Mouse (Mus musculus) layer of hippocampus, adult 18-20 months (tissue): Measurements from ENCODE around the gene Ubxn7. TPM values are rescaled to one million over a fixed set of nuclear protein-coding genes. Genes with fewer than 3 reads are reported as not detected.

Experiments
- DNase-seq, 2 experiments: peaks; one replicate each; pipeline ENCODE4 v3.0.0; 2022; ENCODE audit warnings: low spot score in 2 of 2
- total RNA-seq, 2 experiments: library from RNA; stranded (reverse); gene quantifications; 2 replicates each; pipeline ENCODE4 v1.2.3; 2021

The Ubxn7 gene
- total RNA-seq, 2 experiments from 2014 or later = 46.4 to 52.4 TPM

DNA sequence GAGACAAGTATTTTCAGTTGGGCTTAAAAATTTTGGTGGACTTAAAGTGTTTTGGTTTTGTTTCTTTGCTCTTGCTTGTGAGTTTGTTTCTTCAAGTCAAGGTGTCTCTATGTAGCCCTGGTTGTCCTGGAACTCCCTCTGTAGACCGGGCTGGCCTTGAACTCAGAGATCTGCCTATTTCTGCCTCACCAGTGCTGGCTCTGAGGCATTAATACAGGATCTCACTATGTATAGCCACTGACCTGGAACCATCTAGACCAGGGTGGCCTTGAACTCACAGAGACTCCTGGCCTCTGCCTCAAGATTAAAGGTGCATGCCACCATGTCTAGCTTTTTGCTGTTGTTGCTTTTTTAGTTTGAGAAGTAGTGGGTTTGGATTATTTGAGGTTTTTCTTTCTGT, 99.9 kb downstream of the Ubxn7 start:
- DNase-seq = no peak

DNA sequence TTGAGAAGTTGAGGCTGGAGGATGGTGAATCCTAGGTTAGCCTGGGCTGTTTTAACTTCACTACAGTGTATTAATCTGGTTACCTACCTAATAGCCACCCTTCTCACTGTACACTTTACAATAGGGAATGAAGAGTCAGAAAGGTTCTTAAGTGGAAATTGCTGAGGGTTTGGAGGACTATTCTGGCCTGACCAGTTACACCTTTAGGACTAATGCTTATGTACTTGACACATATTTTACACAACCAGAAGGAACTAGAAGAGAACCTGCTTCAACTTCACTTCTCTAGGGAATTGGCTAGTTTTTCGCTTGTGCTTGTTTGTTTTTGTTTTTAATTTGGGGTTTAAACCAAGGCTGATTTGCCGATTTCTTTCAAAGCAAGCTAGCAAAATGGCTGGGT, 101.1 kb downstream of the Ubxn7 start:
- DNase-seq = no peak

DNA sequence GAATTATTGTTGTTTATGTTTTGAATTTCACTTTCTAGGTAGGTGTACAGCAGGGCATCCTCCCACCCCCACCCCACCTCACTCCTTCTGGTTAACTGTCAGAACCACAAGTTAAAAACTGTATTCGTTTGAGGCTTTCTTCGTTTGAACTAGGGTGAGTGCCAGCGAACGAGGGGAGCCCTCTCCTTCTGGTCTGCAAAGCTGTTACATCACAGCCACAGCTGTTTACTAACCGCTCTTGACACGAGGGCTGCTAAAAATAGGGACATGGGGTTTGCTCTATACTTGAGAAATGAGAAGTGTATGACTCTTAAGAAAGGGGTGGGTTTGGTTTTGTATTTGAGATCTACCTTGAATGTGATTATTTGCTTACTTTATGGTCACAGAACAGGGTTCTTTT, 102.0 kb downstream of the Ubxn7 start:
- no peak for DNase-seq

DNA sequence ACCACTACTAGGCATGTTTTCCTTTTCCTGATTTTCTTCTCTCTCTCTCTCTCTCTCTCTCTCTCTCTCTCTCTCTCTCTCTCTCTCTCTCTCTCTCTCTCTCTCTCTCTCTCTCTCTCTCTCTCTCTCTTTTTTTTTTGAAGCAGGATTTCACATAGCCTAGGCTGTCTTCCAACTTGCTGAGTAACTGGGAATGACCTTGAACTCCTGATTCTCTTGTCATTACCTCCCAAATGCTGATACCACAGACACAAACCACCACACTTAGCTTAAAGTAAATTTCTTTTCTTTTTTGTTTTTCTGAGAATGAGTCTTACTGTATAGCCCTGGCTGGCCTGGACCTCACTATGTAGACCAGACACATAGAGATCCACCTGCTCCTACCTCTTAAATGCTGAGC, 102.6 kb downstream of the Ubxn7 start:
- DNase-seq = no peak

DNA sequence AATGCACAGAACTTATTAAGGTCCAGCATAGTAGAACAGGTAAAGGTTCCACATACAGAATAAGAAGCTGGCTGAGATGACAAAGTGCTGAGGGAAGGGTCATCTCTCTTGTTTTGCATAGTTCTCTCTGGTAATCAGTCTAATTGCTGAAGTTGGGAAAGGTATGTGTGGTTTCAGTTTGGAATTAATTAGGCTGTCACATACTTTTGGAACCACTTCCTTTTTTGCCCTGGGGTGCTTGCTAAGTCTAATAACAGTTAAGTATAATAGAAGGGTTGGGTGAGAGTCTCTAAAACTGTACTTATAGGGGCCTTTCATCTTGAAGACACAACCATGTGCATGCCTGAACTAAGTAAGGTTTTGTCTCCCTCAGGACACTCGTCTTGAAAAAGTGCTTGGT, 104.6 kb downstream of the Ubxn7 start:
- DNase-seq = no peak

DNA sequence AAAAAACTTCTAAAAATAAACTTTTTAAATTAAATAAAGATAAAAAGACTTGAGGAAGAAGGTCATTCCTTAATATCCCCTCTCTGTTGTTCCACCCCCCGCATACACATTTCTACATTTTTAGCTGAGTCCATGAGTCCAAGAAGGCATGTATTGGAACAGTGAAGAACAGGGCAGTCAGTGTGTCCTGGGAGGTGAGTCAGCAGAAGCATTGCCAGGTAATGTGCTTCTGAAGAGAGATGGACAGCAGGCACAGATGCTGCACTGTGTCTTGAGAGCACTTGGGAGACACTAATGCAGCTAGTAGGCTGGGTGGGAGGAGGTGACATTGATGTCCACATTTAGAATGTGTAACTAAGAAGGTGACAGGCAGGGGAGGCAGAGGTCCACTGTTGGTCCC, 105.2 kb downstream of the Ubxn7 start:
- DNase-seq = no peak

DNA sequence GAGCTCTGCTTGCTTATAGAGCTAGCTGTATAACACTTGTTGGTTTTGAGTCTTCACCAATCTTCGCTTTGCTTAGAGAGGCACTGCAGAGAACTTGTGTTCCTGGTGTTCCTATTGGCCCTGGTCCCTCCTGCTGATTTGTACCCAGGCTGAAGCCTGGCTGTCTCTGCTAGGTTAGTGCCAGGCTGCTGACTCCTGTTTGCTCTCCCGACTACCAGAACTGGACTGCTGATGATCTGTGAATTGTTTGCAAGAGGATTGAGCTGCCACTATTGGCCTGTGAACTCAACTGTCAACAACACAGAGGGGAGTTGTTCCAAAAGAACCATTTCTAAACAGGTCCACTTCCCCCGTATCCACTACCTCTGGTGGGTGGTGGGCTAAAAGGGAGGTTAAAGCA, 109.4 kb downstream of the Ubxn7 start:
- no peak for DNase-seq

Other genes with a start within 250 kb of the Ubxn7 start
- gene Pigx, start 232.5 kb upstream of the Ubxn7 start, total RNA-seq = 10 to 100 TPM; 23.4 to 25.2 TPM
- 10 to 100 TPM; 65.8 to 66.3 TPM for gene Cep19, start 232.5 kb upstream of the Ubxn7 start, total RNA-seq
- gene Nrros, start 166.7 kb upstream of the Ubxn7 start, total RNA-seq = 10 to 100 TPM; 10.1 to 12.4 TPM
- gene Bex6, start 152.4 kb upstream of the Ubxn7 start, total RNA-seq = not detected
- gene Fbxo45, start 85.1 kb upstream of the Ubxn7 start, total RNA-seq = 10 to 100 TPM; 46.3 to 47.5 TPM
- gene Wdr53, start 85.0 kb upstream of the Ubxn7 start, total RNA-seq = 10 to 100 TPM; 13.2 to 14.0 TPM
- under 1 TPM; 0.30 to 0.45 TPM for gene Smco1, start 60.8 kb upstream of the Ubxn7 start, total RNA-seq
- gene Rnf168, start 54.8 kb upstream of the Ubxn7 start, total RNA-seq = 10 to 100 TPM; 26.7 to 30.9 TPM
- gene Tm4sf19, start 68.2 kb downstream of the Ubxn7 start, total RNA-seq = not detected
- 10 to 100 TPM; 11.9 to 15.5 TPM for gene Tctex1d2, start 87.4 kb downstream of the Ubxn7 start, total RNA-seq
- 10 to 100 TPM; 31.0 to 36.9 TPM for gene Pcyt1a, start 98.7 kb downstream of the Ubxn7 start, total RNA-seq
- not detected for gene Slc51a, start 155.6 kb downstream of the Ubxn7 start, total RNA-seq
- gene Zdhhc19, start 164.0 kb downstream of the Ubxn7 start, total RNA-seq = not detected